8 mouse cellular contexts compared by ENCODE assay signal in genomic region chr14:49173290-49174135, GRCm38 (mm10). TPM values are rescaled to one million over a fixed set of nuclear protein-coding genes. Genes with fewer than 3 reads are reported as not detected.
A peak's percentile ranks its signal among the peaks of the same experiment; 100 is the strongest.
DNase-seq lines count a peak whose midpoint lies in the region; ATAC-seq and TF ChIP-seq lines count a peak whose summit lies in the region.

No protein-coding gene starts in this region.

- peak; percentile 7 for ATAC-seq in Patski
- ATAC-seq in forebrain, embryonic 15.5 days (replicated peaks): no peak
- ATAC-seq in limb, embryonic 11.5 days (ENCODE audit: insufficient number of reproducible peaks, low FRiP score, low TSS enrichment, low read depth): no peak
- no peak for ATAC-seq in neural tube, embryonic 14.5 days (ENCODE audit: low read depth)

- peak overlapping the region; percentile 94 for H3K9ac ChIP-seq in forebrain, embryonic 15.5 days (replicated peaks)
- H3K9ac ChIP-seq in limb, embryonic 11.5 days (ENCODE audit: low read length): peak overlapping the region; percentile 94
- H3K9ac ChIP-seq in neural tube, embryonic 14.5 days (replicated peaks; ENCODE audit: low read depth, low read length): peak overlapping the region; percentile 98

- no peak for TF ChIP-seq CTCF in left cerebral cortex, adult 2 months (IDR thresholded peaks at IDR 0.05)
- TF ChIP-seq CTCF in Patski (IDR thresholded peaks at IDR 0.05): no peak

- H3K4me3 ChIP-seq in left cerebral cortex, adult 2 months: peak overlapping the region; percentile 92
- H3K4me3 ChIP-seq in forebrain, embryonic 15.5 days: peak overlapping the region; percentile 71
- peak overlapping the region; percentile 97 for H3K4me3 ChIP-seq in limb, embryonic 11.5 days (ENCODE audit: low read depth, low read length)
- peak overlapping the region; percentile 94 for H3K4me3 ChIP-seq in neural tube, embryonic 14.5 days (ENCODE audit: low read depth, low read length)

- no peaks in the 10 kb centered on the region for H3K36me3 ChIP-seq in forebrain, embryonic 15.5 days
- H3K36me3 ChIP-seq in limb, embryonic 11.5 days (ENCODE audit: control insufficient read depth, insufficient read depth, low read length): no peaks in the 10 kb centered on the region
- H3K36me3 ChIP-seq in neural tube, embryonic 14.5 days (ENCODE audit: control insufficient read depth, insufficient read depth, low read length): peaks cover 5% of the 10 kb centered on the region; the same call in 1 of the 2 replicates

- no peaks in the 10 kb centered on the region for H3K9me3 ChIP-seq in forebrain, embryonic 15.5 days
- H3K9me3 ChIP-seq in limb, embryonic 11.5 days (ENCODE audit: control insufficient read depth, low read length): no peaks in the 10 kb centered on the region
- H3K9me3 ChIP-seq in neural tube, embryonic 14.5 days (ENCODE audit: control insufficient read depth, low read length): no peaks in the 10 kb centered on the region

- peak overlapping the region; percentile 3; the same call in 1 of the 2 replicates for H3K27ac ChIP-seq in left cerebral cortex, adult 2 months
- no peak overlapping the region for H3K27ac ChIP-seq in forebrain, embryonic 15.5 days (replicated peaks)
- H3K27ac ChIP-seq in limb, embryonic 11.5 days (replicated peaks; ENCODE audit: low read depth, low read length): no peak overlapping the region
- peak overlapping the region; percentile 87 for H3K27ac ChIP-seq in neural tube, embryonic 14.5 days (ENCODE audit: low read depth, low read length)

- no peak for DNase-seq in left cerebral cortex, adult 2 months (ENCODE audit: extremely low spot score in 1 of 2, low spot score in 2 of 2)
- no peak for DNase-seq in left cerebral cortex, postnatal 14 days (ENCODE audit: low spot score in 2 of 2)
- DNase-seq in Patski (ENCODE audit: low read depth, low spot score): no peak
- no peak for DNase-seq in limb, embryonic 11.5 days (ENCODE audit: low spot score)
- no peak for DNase-seq in layer of hippocampus, postnatal 36 days
- DNase-seq in left cerebral cortex, adult 18-20 months (ENCODE audit: low spot score in 2 of 2): no peak

- WGBS in forebrain, embryonic 15.5 days: 61% methylated on average over 16 of the region's 16 CpGs
- 55% methylated on average over 16 of the region's 16 CpGs for WGBS in limb, embryonic 11.5 days
- WGBS in neural tube, embryonic 14.5 days: 55% methylated on average over 16 of the region's 16 CpGs

- peak overlapping the region; percentile 91 for H3K4me2 ChIP-seq in forebrain, embryonic 15.5 days (replicated peaks)
- peak overlapping the region; percentile 92 for H3K4me2 ChIP-seq in limb, embryonic 11.5 days (ENCODE audit: low read depth, severe bottlenecking)
- peak overlapping the region; percentile 94 for H3K4me2 ChIP-seq in neural tube, embryonic 14.5 days (ENCODE audit: low read depth, low read length)

- no peaks in the 10 kb centered on the region for H3K27me3 ChIP-seq in Patski
- H3K27me3 ChIP-seq in forebrain, embryonic 15.5 days: no peaks in the 10 kb centered on the region
- no peaks in the 10 kb centered on the region for H3K27me3 ChIP-seq in limb, embryonic 11.5 days (ENCODE audit: control insufficient read depth, insufficient read depth, low read length)
- no peaks in the 10 kb centered on the region for H3K27me3 ChIP-seq in neural tube, embryonic 14.5 days (ENCODE audit: control insufficient read depth, insufficient read depth, low read length)

- POLR2A ChIA-PET in Patski (lab: Charles Lee): interaction anchor here (1.1 to 1.4 kb wide), 2 partner anchors 10 to 15 kb away, joined by 3 to 4 read pairs; no protein-coding TSS in a partner anchor

- intact Hi-C loops in left cerebral cortex, adult 2 months (cut with DNase I): loop anchor here (2.0 to 10.0 kb wide), 2 partner anchors 107 to 1891 kb away; partner anchors contain the start of genes Ap5m1 and Exoc5
- intact Hi-C loops in left cerebral cortex, postnatal 14 days (cut with DNase I): loop anchor here (5.0 kb wide), 1 partner anchor 51 kb away; no protein-coding TSS in a partner anchor

- peaks cover 29% of the 10 kb centered on the region for H3K4me1 ChIP-seq in forebrain, embryonic 15.5 days
- peaks cover 15% of the 10 kb centered on the region for H3K4me1 ChIP-seq in limb, embryonic 11.5 days (ENCODE audit: control insufficient read depth, insufficient read depth, low read length)
- H3K4me1 ChIP-seq in neural tube, embryonic 14.5 days (ENCODE audit: control insufficient read depth, insufficient read depth, low read length): peaks cover 28% of the 10 kb centered on the region

- CTCF ChIA-PET in Patski (lab: Charles Lee): interaction anchor here (1.0 to 3.1 kb wide), 3 partner anchors 11 to 20 kb away, joined by 3 to 12 read pairs (median 4); no protein-coding TSS in a partner anchor

- in situ Hi-C loops in Patski (cut with MboI; ENCODE audit: low pct_unique_long_range_greater_than_20kb): no loop called here

RNA-seq across cellular contexts. Expression of gene Naa30, which starts 1.5 kb away (rescaled TPM):
- 10 to 100 TPM; 36.3 to 42.4 TPM for total RNA-seq in left cerebral cortex, adult 2 months (2021)
- total RNA-seq in left cerebral cortex, postnatal 14 days (2021): 10 to 100 TPM; 37.4 to 37.7 TPM
- 20.8 TPM for polyA plus RNA-seq in Patski (2021)
- polyA plus RNA-seq in forebrain, embryonic 15.5 days (2015; fragmentation: Nextera tagmentation; extraction: Ambion mirVana): 16.4 and 17.3 TPM in 2 replicates
- 15.4 and 15.5 TPM in 2 replicates for polyA plus RNA-seq in limb, embryonic 11.5 days (2014; fragmentation: Nextera tagmentation; extraction: Ambion mirVana)
- 18.3 and 22.2 TPM in 2 replicates for polyA plus RNA-seq in neural tube, embryonic 14.5 days (2014; fragmentation: Nextera tagmentation; extraction: Ambion mirVana)
- total RNA-seq in layer of hippocampus, postnatal 36 days (2021): 10 to 100 TPM; 35.9 to 42.6 TPM
- 10 to 100 TPM; 37.1 to 40.1 TPM for total RNA-seq in left cerebral cortex, adult 18-20 months (2021)

Comparison
In these comparisons a context has a peak if more than half of its experiments do, and no peak if none do; other contexts are left out.
1. H3K27ac ChIP-seq: peak in left cerebral cortex, adult 2 months (single experiment) and neural tube, embryonic 14.5 days (single experiment); none in forebrain, embryonic 15.5 days (single experiment) and limb, embryonic 11.5 days (single experiment).
2. Peak in every context shown above with its lines, with median percentiles within 50 percentile points of each other: H3K4me3 ChIP-seq, H3K4me2 ChIP-seq and H3K9ac ChIP-seq.